Mouse (Mus musculus): ENCODE measurements around the gene Tnfsf10.

DNA sequence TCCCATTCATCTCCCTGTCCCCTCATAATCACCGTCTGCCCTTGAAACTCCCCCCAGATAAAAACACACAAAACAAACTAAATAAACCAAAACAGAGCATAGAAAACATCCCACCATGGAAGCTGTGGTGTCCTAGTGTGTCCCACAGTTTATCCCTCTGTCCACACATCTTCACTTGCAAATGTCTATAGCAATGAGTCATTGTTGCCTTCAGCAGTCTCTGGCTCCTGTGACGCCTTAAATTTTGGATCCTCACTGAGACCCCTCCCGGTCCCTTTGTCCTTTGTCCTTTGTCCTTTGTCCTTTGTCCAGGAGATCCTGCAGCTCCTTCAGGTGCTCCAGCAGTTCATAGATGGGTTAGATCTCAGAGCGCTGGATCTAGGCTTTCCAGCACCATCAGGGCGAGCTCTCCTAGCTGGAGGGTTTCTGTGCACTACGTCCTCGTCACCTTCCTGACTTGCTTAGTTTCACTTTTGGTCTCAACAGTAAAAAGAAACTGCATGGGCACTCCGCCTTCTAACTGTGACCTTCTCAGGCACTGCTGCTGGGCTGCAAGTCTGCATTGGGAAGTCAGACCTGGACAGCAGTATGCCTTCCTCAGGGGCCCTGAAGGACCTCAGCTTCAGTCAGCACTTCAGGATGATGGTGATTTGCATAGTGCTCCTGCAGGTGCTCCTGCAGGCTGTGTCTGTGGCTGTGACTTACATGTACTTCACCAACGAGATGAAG, at the start of gene Tnfsf10:
- TF ChIP-seq CTCF (IDR thresholded peaks at IDR 0.05; ENCODE audit: low read depth, low read length) (no peak), POLR2A (IDR thresholded peaks at IDR 0.05; ENCODE audit: extremely low read depth, insufficient read depth, low read length) (no peak)

All from liver, adult 2 months (tissue).